Mouse (Mus musculus) retina, postnatal 7 days (tissue): ENCODE measurements around the gene Dnajc17.

Source experiments
- DNase-seq: peaks from one replicate; pipeline ENCODE4 v3.0.0-alpha.2; 2012; ENCODE audit warnings: low read depth, low spot score

Dnajc17 gene

GRCm38 (mm10) chr2:119208344-119209175 is at the start of gene Dnajc17, which contains the start of gene Zfyve19:
Gene Dnajc17, minus strand, starts transcription at chr2:119208795.
Gene Zfyve19, plus strand, starts transcription at chr2:119208617.
- DNase-seq = peak; percentile 85

- DNase-seq = no peak
Measured at GRCm38 (mm10) chr2:119254976-119255375, 46.4 kb upstream of the Dnajc17 start.

DNA sequence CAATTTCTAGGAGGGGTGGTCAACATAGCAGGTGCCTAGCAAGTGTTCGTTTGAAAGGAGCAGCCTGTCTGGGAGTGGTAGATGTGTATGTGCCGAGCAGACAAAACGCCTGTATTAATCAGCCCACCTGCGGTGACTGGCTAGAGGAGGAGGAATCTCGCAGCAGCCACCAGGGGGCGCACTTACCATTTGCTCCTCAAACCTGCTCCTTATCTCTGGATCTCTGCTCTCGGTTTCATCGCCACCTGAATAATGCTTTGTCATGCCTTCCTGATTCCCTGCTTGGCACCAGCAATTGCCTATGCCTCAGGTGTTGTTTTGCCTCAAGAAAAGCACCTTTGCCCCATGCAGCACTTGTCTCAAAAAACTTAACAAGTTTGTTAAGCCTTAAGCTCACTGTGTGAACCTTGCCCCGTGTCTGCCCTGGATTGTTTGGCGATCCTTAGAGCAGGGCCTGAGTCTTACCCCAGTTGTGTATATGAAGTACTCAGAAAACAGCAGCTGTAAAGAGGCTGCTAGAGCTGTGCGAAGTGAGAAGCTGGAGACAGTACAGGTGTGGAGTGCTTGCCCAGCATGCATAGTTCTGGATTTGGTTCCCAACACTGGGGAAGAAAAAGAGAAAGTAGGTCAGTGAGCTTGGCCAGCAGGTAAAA is 42.4 kb upstream of the Dnajc17 start:
- DNase-seq = peak; percentile 69

- DNase-seq = no peak
Measured at GRCm38 (mm10) chr2:119250377-119250776, 41.8 kb upstream of the Dnajc17 start.

- no peak for DNase-seq
Measured at GRCm38 (mm10) chr2:119249592-119250061, 41.0 kb upstream of the Dnajc17 start.

GRCm38 (mm10) chr2:119247904-119248303 is 39.3 kb upstream of the Dnajc17 start:
- no peak for DNase-seq

DNA sequence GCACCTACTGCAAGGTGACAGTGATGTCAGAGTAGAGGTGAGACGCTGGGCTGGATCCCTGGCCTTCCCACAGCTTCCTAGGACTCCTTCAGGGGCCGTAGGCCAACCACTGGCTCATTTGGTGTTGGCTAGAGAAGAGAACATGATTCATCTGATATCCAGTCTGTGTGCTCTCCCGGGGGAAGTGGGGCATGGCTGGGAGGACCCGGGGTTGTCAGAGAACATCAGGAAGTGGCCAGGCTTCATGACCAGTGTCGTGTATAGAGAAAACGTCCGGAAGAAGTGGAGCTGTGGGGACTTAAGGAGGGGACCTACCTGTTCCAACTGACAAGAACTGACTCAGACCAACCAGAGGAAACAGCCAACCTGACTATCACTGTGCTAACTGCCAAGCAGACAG is 36.7 kb upstream of the Dnajc17 start:
- DNase-seq = no peak

DNA sequence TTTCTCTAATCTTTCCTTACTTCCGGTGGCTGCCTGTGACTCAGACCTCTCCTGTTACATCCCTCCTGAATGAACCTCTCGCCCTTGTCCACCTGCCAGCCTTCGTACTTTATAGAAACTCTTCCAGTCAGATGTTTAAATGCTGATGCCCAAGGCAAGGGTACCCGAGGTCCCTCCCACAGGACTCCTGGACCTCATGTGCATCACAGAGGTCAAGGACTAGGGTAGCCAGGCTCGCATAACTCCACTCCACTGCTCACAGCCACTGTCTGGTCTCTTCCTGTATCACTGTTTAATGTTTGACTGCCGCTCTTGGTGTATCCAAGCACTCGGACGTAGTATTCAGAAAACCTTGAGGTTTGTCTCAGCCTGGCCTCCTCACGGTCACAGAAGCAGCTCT is 34.0 kb upstream of the Dnajc17 start:
- DNase-seq = no peak

DNA sequence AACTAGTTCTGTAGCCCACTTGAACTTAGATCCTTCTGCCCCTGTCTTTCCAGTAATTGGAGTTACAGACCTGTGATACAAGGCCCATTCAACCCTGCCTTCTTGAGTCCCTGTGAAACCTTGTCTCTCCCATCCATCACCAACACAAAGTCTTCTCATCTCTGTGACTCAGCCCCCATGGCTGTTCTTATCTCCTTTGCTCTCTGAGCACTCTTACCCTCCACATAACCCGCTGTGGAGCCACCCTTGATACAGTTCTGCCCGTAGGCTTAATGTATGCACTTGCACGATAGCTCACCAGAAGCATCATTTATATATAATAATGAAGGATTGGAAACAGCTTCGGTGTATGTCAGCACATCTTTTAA is 32.2 kb upstream of the Dnajc17 start:
- no peak for DNase-seq

DNA sequence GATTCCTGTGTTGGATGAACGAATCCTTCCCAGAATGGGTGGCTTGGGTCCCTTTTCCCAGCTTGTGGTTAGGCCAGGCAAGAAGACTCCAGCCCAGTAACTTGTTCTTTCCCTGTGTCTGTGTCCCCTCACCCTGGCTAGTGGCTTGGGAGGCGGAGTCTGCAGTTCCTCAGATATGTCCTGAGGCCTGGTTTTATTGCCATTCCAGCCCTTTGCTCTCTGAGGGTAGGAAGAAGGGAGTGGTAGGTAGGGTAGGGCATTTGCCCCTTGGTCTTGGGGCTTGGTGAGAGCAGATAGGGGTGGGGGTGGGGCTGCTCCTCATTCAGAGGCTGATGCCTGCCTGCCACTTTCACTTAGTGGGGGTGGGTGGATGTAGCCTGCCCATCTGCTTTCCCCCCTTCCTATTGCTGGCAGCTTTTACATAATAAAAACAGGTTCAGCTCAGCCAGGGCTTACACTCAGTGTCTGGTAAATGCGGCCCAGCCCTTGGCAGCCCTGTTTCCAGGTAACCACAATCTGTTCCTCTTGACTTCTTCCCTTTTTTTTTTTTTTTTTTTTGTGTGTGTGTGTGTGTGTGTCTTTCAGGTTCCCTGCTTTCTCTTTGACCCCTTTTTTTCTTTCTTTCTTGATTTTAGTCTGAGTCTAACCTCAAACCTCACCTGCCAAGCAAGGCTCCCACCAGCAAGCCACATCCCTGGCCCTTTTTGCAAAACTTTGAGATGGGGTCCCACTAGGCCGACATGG is 31.7 kb upstream of the Dnajc17 start:
- DNase-seq = no peak

- no peak for DNase-seq
Measured at GRCm38 (mm10) chr2:119238671-119239070, 30.1 kb upstream of the Dnajc17 start.

- peak; percentile 6 for DNase-seq
Measured at GRCm38 (mm10) chr2:119237871-119238220, 29.3 kb upstream of the Dnajc17 start.

DNA sequence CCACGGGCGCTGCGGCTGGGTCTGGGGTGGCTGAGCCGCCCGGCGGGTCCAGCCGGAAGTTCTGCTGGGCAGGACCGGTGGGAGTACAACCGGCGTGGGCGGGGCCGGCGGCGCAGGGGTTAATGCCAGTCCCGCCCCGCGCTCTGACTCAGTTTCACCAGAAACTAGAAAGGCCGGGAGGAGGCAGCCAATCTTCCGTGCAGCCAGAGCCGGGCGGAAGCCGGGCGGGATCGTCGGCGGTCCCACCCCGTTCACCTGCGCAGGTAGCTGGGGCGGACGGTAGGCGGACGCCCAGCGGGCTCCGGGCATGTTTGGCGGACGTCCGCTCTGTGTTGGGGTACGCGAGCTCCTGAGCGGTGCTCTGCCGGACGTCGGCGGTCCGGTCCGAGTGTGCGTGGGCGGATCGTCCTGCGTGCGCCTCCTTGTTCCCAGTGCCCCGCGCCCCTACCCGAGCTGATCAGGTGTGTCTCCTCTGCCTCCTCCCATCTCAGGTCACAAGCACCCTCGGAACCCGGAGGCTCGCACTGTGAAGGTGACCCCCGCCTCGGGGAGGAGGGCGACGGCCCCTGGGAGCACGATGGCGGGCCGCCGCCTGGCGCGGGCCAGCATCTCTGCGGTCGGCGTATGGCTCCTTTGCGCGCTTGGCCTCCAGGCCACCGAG is 28.7 kb upstream of the Dnajc17 start, which contains the start of gene Spint1:
Spint1 (plus strand) TSS at position 153 of the 661 bp plus-strand sequence.
- no peak for DNase-seq

DNA sequence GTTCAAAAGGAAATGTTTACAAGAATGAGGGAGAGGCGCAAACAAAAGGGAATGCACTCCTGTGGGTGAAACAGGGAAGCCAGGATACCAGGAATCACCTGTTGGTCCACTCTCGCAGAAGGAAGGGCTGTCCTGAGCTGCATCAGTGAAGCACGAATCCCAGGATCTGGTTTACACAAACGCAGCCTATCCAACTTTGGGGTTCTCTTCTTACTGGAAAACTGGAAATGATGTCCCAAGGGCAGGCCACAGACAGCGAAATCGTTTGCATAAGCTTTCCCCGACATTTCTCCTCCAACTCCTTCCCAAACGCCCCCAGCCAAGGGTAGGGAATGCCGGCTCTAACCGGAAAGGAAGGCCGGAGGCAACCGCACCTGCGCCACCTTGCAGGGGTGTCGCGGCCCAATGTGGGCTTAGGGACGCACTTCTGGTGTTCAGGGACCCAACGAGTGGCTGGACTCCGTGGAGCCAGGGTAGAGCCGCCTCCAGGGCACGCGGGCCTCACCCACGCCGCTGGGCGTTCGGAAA is 28.2 kb upstream of the Dnajc17 start:
- DNase-seq = no peak

DNA sequence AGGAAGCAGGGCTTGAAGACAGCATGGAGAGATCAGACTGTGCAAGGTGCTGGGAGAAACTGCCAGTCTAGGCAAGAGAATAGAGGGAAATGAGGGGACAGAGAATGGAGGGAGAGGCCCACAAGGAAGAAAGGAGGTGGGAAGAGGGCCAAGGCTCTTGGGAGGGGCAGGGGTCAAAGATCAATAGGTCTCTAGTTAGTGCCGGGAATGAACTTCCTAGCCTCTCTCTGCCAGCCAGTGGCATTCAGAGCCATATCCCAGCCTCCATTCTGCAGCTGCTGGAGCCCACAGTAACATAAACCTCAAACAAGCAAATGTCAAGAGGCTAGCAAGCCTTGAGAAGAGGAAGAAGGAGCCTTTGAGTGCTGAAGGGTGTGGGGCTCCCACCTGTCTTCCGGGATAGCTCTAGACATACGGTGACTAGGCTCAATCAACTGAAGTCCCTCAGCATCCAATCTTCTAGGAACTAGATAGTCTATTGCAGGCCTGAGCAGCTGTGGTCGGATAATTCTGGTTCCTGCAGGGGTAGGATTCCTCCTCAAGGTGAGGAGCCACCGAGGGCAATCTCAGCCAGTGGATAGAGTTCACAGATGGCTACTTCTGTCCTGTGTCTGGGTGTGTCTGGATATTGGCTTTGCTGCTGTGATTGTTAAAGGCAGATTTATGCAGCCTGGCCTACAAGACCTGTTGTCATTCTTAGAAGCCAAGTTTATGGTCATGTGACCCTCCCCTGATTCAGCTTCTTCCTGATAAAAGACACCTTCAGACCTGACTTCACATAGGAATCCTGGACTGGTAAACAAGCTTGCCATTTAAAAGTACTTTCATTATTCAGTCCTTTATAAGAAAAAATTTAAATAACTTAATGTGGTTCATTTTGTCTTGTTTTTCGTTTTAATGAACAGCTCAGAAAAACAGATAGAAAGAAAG is 21.4 kb upstream of the Dnajc17 start, which contains the start of gene Ppp1r14d:
Ppp1r14d (minus strand) TSS at position 132 of the 930 bp plus-strand sequence.
- no peak for DNase-seq

GRCm38 (mm10) chr2:119209176-119209507 is 547 bp upstream of the Dnajc17 start:
- DNase-seq = peak; percentile 17

DNA sequence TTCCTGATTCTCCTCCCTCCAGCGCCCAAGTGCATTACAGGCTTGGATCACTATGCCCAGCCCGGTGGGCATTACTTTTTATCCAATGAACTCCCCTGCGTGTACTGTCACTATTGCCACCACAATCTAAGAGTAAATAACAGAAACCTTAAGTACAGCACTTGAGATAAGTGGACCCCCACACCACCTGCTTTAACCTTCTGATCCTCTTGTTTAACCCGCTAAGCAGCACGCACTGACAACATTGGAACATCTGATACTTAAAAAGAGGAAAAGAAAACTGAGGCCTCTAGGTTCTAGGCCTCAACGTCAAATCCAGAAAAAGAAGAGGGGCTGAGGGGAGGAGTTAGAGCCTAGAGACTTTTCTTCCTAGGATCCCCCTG is 643 bp downstream of the Dnajc17 start:
- DNase-seq = no peak

GRCm38 (mm10) chr2:119203871-119204460 is 4.6 kb downstream of the Dnajc17 start:
- DNase-seq = no peak

DNA sequence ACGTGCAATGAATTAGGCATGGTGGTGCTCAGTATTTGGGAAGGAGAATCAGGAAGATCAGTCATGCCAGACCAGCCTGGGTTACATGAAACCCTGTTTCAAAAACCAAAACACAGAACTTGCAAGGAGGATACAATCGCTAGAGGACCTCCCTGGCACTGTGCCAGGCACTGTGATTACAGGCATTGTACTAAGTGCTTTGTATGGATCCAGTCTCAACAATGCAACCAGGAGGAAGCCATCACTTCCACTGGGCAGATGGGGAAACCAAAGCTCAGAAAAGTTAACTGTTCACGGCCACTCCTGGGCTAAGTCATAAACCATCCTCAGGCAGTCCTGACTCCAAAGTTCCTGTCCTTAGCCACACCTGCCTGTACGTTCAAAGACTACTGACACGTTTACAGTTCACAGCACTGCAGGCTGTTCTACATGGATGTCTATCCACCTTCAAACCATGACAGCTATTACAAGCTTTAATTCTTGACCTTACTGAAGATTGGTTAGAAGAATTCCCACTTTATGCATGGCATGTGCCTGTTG is 5.6 kb downstream of the Dnajc17 start:
- no peak for DNase-seq

DNA sequence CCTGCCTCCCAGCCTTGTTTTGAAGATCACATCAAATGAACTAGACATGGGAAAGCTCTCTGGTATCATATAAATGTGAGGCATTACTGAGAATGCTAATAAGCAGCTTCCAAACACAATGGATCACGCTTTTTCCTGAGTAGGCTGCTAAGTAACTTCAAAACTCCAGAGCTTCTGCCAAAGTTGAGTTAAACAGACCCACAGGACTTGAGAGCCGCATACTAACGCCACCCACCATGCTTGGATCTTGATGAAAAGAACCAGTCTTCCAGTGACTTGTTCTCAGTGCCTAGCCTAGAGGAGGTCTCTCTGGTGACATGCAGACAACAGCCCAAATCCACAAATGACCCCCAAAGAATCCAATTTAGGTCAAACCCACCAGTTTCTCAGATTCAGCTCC is 9.7 kb downstream of the Dnajc17 start:
- DNase-seq = no peak
